Mouse (Mus musculus) embryo, embryonic 10 days (tissue): ENCODE measurements around the gene Ccdc120.
A peak's percentile ranks its signal among the peaks of the same experiment; 100 is the strongest.
"Not testable (repeated sequence)": the region's sequence is repeated elsewhere in the genome, so short reads cannot be mapped to it uniquely, and the experiment has no call there.

ENCODE experiments used
- DNase-seq: peaks from one replicate; pipeline ENCODE4 v3.0.0-alpha.2; 2015; ENCODE audit warnings: low spot score

Gene Ccdc120

GRCm38 (mm10) chrX:7753627-7754026 lies 2.9 kb upstream of the Ccdc120 start:
- DNase-seq = not testable (repeated sequence)

- no peak for DNase-seq
These were observed 5.3 kb downstream of the Ccdc120 start for GRCm38 (mm10) chrX:7745429-7745828.

GRCm38 (mm10) chrX:7744940-7745339 lies 5.8 kb downstream of the Ccdc120 start:
- no peak for DNase-seq

GRCm38 (mm10) chrX:7743470-7743869 lies 7.2 kb downstream of the Ccdc120 start:
- DNase-seq = no peak

GRCm38 (mm10) chrX:7741103-7741502 lies 9.6 kb downstream of the Ccdc120 start:
- no peak for DNase-seq

GRCm38 (mm10) chrX:7740082-7740819 lies 10.5 kb downstream of the Ccdc120 start:
- DNase-seq = peak; percentile 14

GRCm38 (mm10) chrX:7739336-7740081 lies 11.2 kb downstream of the Ccdc120 start:
- DNase-seq = no peak

GRCm38 (mm10) chrX:7733571-7734156 lies 17.0 kb downstream of the Ccdc120 start:
- peak; percentile 63 for DNase-seq

GRCm38 (mm10) chrX:7728922-7729265 lies 21.8 kb downstream of the Ccdc120 start:
- no peak for DNase-seq

GRCm38 (mm10) chrX:7728215-7728921 lies 22.3 kb downstream of the Ccdc120 start, which contains the start of gene Praf2:
Praf2 (plus strand) TSS chrX:7728439.
- DNase-seq = peak; percentile 91

- DNase-seq = no peak
These were observed 23.5 kb downstream of the Ccdc120 start for GRCm38 (mm10) chrX:7727176-7727575.

GRCm38 (mm10) chrX:7725841-7726240 lies 24.9 kb downstream of the Ccdc120 start:
- DNase-seq = no peak

- no peak for DNase-seq
These were observed 26.6 kb downstream of the Ccdc120 start for GRCm38 (mm10) chrX:7724135-7724534.

- no peak for DNase-seq
These were observed 28.0 kb downstream of the Ccdc120 start for GRCm38 (mm10) chrX:7722691-7723090.

GRCm38 (mm10) chrX:7722282-7722611 lies 28.5 kb downstream of the Ccdc120 start:
- DNase-seq = no peak

- peak; percentile 74 for DNase-seq
These were observed 29.0 kb downstream of the Ccdc120 start, which contains the start of gene Gm45208 for GRCm38 (mm10) chrX:7721514-7722281. Gm45208 (plus strand) TSS chrX:7722245.

GRCm38 (mm10) chrX:7716058-7716457 lies 34.6 kb downstream of the Ccdc120 start:
- DNase-seq = not testable (repeated sequence)

GRCm38 (mm10) chrX:7714135-7714899 lies 36.4 kb downstream of the Ccdc120 start, which contains the start of gene Wdr45:
Wdr45 (plus strand) TSS chrX:7714333.
- peak; percentile 93 for DNase-seq

GRCm38 (mm10) chrX:7713764-7714134 lies 37.0 kb downstream of the Ccdc120 start:
- not testable (repeated sequence) for DNase-seq

- peak; percentile 95 for DNase-seq
These were observed 53.7 kb downstream of the Ccdc120 start, which contains the start of gene Gpkow for GRCm38 (mm10) chrX:7696954-7697381. Gpkow (plus strand) TSS chrX:7697131.

- DNase-seq = no peak
These were observed 54.2 kb downstream of the Ccdc120 start for GRCm38 (mm10) chrX:7696520-7696919.
